Mouse (Mus musculus) C2C12 (cell line): ENCODE measurements around the gene Lztfl1. TPM values are rescaled to one million over a fixed set of nuclear protein-coding genes. Genes with fewer than 3 reads are reported as not detected.

Source experiments
- H3K27me3 ChIP-seq: one replicate; pipeline ENCODE4 v1.6.1; 2011; ENCODE audit not compliant: control insufficient read depth, insufficient read depth, insufficient read length
- H3K36me3 ChIP-seq: one replicate; pipeline ENCODE4 v1.6.1; 2011; ENCODE audit not compliant: control insufficient read depth, insufficient read depth
- H3K4me3 ChIP-seq: one replicate; pipeline ENCODE4 v1.5.1; 2011; ENCODE audit warnings: mild to moderate bottlenecking, control low read depth; ENCODE audit not compliant: poor library complexity, insufficient read depth, severe bottlenecking
- H3K79me2 ChIP-seq: one replicate; pipeline ENCODE4 v1.6.1; 2011; ENCODE audit not compliant: control insufficient read depth, insufficient read depth
- H3K79me3 ChIP-seq: one replicate; pipeline ENCODE4 v1.6.1; 2011; ENCODE audit warnings: low read depth, control low read depth
- H3ac ChIP-seq: one replicate; pipeline ENCODE3; 2011; ENCODE audit warnings: low read depth; ENCODE audit not compliant: control insufficient read depth, insufficient read length
- CEBPB ChIP-seq: IDR thresholded peaks from one replicate; pipeline ENCODE4 v1.6.1; 2011; ENCODE audit warnings: low read depth, mild to moderate bottlenecking, control low read depth, moderate library complexity
- CTCF ChIP-seq: IDR thresholded peaks from one replicate; pipeline ENCODE4 v1.5.1; 2011; ENCODE audit not compliant: control insufficient read depth, insufficient read depth, insufficient read length
- FOSL1 ChIP-seq: IDR thresholded peaks from one replicate; pipeline ENCODE4 v1.8.0; 2011; ENCODE audit warnings: mild to moderate bottlenecking, low read length; ENCODE audit not compliant: poor library complexity, insufficient read depth, severe bottlenecking
- MAX ChIP-seq: IDR thresholded peaks from one replicate; pipeline ENCODE4 v1.6.1; 2011; ENCODE audit warnings: mild to moderate bottlenecking, control low read depth
- MYOD1 ChIP-seq: IDR thresholded peaks from one replicate; pipeline ENCODE4 v1.6.1; 2011; ENCODE audit warnings: low read depth; ENCODE audit not compliant: control insufficient read depth, insufficient read length
- MYOG ChIP-seq: IDR thresholded peaks from one replicate; pipeline ENCODE4 v1.6.1; 2011; ENCODE audit not compliant: control insufficient read depth, insufficient read length; ENCODE audit errors: extremely low read depth
- USF1 ChIP-seq: IDR thresholded peaks from one replicate; pipeline ENCODE4 v1.6.1; 2011; ENCODE audit warnings: low read depth, mild to moderate bottlenecking, control low read depth, moderate library complexity
- polyA plus RNA-seq: library from polyadenylated mRNA; unstranded; fragments of >200 nt; fragmentation: generic; extraction: Trizol; gene quantifications from one replicate; pipeline ENCODE4 v1.2.1, GENCODE M21; 2012; ENCODE audit warnings: missing spikeins

Gene Lztfl1
- polyA plus RNA-seq, 1 experiment, result 3.3 TPM

DNA sequence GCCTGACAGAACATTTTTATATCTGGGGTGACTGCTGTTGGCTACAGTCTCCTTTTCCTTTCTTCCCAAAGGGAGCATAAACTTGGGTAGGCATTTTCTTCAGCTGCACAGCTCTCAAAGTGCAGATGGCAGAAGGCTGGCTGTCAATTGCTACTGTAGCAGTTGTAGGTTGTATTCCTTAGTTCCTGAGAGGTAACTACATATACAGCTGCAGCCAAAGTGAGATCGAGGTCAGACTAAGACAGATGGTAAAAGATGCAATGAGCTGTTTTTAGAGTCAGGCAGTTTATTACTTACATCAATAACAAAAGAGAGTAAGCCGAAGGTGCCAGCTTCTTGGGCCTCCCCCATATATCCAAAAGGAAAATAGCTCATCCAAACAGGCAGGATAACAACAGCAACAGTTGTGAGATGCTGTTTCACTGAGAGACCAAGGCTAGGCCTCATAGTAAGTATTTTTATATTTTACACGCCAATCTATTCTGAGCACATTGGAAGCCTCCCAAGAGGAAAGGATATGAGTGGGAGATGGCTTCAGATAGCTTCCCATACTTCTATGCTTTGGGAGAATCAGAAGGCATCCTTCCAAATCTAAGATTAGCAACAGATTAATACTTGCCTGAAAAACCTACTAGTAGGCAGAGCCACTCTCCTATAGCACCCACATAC, 21.7 kb downstream of the Lztfl1 start:
- TF ChIP-seq CTCF (no peak), FOSL1 (no peak), MYOD1 (no peak), CEBPB (no peak), USF1 (no peak), MAX (no peak), MYOG (no peak)
- Histone ChIP-seq H3ac (no peak overlapping the region), H3K36me3 (no peaks in the 10 kb centered on the region), H3K4me3 (no peak overlapping the region), H3K79me2 (no peaks in the 10 kb centered on the region), H3K27me3 (no peaks in the 10 kb centered on the region), H3K79me3 (no peaks in the 10 kb centered on the region)

DNA sequence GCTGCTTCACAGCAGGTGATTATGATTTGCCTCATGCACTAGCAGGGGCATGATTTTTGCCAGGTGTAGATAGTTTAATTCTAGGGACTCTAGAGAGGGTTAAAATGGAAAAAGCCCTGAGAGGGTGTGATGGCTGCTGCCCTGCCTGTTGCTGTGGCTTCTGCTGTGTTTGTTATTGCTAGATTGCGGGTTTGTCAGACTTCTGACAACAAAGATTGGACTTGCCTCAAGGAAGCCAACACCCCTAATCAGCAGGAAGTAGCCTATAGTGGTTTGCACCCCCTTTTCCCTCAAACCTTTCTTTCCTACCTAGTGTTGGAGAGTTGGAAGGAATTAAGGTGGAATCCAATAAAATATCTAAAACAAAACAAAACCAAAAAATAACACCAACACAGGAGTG, 29.3 kb downstream of the Lztfl1 start:
- no peaks in the 10 kb centered on the region for H3K79me2 ChIP-seq
- no peaks in the 10 kb centered on the region for H3K36me3 ChIP-seq
- H3K27me3 ChIP-seq, result peaks cover 3% of the 10 kb centered on the region
- no peak overlapping the region for H3K4me3 ChIP-seq
- H3K79me3 ChIP-seq, result no peaks in the 10 kb centered on the region
- no peak for TF ChIP-seq USF1
- no peak for TF ChIP-seq CTCF
- no peak for TF ChIP-seq MYOD1
- TF ChIP-seq MAX, result no peak
- TF ChIP-seq FOSL1, result no peak
- H3ac ChIP-seq, result no peak overlapping the region

- no peak overlapping the region for H3K4me3 ChIP-seq
- no peaks in the 10 kb centered on the region for H3K79me2 ChIP-seq
- H3K27me3 ChIP-seq, result peaks cover 8% of the 10 kb centered on the region
- H3ac ChIP-seq, result no peak overlapping the region
- H3K36me3 ChIP-seq, result no peaks in the 10 kb centered on the region
- TF ChIP-seq MYOD1, result no peak
- TF ChIP-seq FOSL1, result no peak
- no peak for TF ChIP-seq MYOG
- TF ChIP-seq USF1, result no peak
- TF ChIP-seq CEBPB, result no peak
- TF ChIP-seq CTCF, result no peak
- no peak for TF ChIP-seq MAX
- H3K79me3 ChIP-seq, result no peaks in the 10 kb centered on the region
These were observed 31.3 kb downstream of the Lztfl1 start for GRCm38 (mm10) chr9:123686206-123686605.

DNA sequence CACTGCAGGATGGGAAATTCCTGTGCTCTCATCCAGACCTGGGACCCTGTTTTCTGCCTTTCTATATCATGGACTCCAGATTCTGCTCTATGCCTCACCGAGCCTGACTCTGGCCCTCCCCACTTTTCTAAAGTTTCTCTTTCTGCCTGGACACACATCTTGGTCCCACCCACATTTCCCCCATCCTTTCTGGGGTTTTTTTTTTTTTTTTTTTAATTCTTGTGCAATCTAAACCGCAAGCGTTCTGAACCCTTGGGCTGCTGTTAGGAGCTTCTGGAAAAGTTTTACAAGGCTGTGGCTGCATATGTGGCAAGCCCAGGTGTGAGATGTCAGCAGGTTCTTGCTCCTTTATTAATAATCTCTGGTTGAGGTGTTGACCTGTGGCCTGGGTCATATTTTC, 33.8 kb downstream of the Lztfl1 start:
- no peak overlapping the region for H3ac ChIP-seq
- no peak for TF ChIP-seq USF1
- no peak for TF ChIP-seq MYOD1
- TF ChIP-seq CTCF, result no peak
- TF ChIP-seq MAX, result no peak
- TF ChIP-seq MYOG, result no peak
- no peak for TF ChIP-seq CEBPB
- no peak for TF ChIP-seq FOSL1
- H3K79me3 ChIP-seq, result no peaks in the 10 kb centered on the region
- no peak overlapping the region for H3K4me3 ChIP-seq
- H3K79me2 ChIP-seq, result no peaks in the 10 kb centered on the region
- H3K36me3 ChIP-seq, result no peaks in the 10 kb centered on the region
- peaks cover 25% of the 10 kb centered on the region for H3K27me3 ChIP-seq

DNA sequence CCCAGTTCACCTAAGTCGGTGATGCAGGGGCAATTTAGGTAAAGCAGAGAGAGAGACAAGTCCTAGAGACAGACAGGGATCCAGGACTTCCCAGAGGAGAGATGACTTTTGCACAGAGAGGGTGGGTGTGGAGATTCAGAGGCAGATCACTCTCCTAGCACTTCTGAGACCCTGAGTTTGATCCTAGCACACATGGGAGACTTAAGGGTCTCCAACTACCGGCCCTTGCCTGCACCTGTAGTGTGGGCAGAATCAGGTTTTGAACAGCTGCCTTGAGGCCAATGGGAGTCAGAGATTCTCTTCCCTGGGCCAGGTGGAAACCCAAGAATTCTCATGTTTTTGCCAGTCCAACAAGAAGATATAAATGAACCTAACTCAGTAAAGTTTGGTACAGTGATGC, 38.3 kb downstream of the Lztfl1 start:
- Histone ChIP-seq H3K79me2 (no peaks in the 10 kb centered on the region), H3K79me3 (no peaks in the 10 kb centered on the region), H3ac (no peak overlapping the region), H3K36me3 (no peaks in the 10 kb centered on the region), H3K27me3 (peaks cover 55% of the 10 kb centered on the region), H3K4me3 (no peak overlapping the region)
- TF ChIP-seq CTCF (no peak), FOSL1 (no peak), MYOD1 (no peak), CEBPB (no peak), USF1 (no peak), MAX (no peak), MYOG (no peak)

DNA sequence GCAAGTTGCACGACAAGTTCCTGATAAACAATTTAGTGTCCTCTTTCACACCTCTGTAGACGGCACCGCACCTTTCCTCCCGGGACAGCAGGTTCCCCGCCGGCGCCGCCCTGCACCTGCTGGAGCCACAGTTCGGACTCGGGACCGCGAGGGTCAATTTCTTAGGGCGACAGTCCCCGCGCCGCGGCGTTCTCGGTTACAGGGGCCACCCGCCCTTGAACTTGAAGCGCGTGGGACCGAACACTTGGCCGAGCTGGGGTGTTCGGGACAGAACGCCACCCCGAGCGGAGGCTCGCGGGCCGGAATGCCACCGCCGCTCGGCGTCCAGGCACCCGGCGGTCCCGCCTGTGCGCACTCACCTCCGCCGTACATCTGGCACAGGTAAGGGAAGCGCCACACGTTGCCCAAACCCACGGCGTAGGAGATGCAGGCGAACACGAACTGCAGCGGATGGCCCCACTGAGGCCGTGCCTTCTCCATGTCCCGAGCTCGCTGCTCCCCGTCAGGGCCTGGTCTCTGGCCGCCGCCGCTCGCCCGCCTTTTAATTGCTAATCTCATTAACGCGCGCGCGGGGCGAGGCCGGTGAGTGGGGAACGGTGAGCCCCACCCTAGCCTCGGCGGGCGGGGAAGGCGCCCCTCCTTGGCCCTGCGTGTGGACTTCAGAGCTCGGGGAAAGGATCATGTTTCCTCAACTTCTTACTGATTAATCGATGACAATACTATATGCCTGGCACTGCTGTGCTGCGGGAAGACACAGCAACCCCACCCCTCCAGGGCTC, 39.0 kb downstream of the Lztfl1 start, which contains the start of the genes Ccr9 and Slc6a20a:
Gene Ccr9, plus strand, starts transcription at position 113 of the 779 bp plus-strand sequence.
Gene Slc6a20a, minus strand, starts transcription at position 559 of the 779 bp plus-strand sequence.
- Histone ChIP-seq H3K4me3 (no peak within 1 kb of the TSS), H3K36me3 (no peaks in the 10 kb centered on the region), H3K27me3 (peaks cover 54% of the 10 kb centered on the region), H3ac (no peak within 1 kb of the TSS), H3K79me2 (no peaks in the 10 kb centered on the region), H3K79me3 (no peaks in the 10 kb centered on the region)
- no peak for TF ChIP-seq CEBPB
- no peak for TF ChIP-seq MYOG
- no peak for TF ChIP-seq FOSL1
- TF ChIP-seq CTCF, result no peak
- no peak for TF ChIP-seq USF1
- TF ChIP-seq MYOD1, result no peak
- no peak for TF ChIP-seq MAX
